Mouse (Mus musculus): ENCODE data around the gene Marveld1.

DNA sequence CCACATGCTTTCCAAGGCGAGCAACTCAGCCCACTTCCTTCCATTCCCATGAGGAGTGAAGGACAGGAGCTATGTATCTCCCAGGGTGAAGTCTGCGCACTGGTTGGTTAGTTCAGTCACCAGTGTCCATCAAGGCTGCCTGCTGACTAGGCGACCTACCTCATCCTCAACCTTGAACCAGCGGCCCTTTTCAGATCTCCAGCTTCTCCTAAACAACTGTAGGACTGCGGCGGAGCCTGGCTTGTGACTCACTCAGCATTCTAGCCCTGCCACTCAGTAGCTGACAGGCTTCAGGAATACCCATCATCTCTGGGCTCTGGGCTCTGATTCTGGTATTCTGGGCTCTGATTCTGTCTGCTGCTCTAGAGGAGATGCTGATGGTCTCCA is 21.0 kb upstream of the Marveld1 start:
- TF ChIP-seq CTCF (IDR thresholded peaks at IDR 0.05; ENCODE audit: borderline replicate concordance, insufficient read depth, low read depth, low read length) (no peak), POLR2A (IDR thresholded peaks at IDR 0.05; ENCODE audit: borderline replicate concordance, insufficient read depth, low read length) (no peak)

Measured in cerebellum, adult 2 months (tissue).